Mouse (Mus musculus) lung, postnatal 25 days (tissue): ENCODE results near the gene Hyou1.
A peak's percentile ranks its signal among the peaks of the same experiment; 100 is the strongest.
"Not testable (repeated sequence)": the region's sequence is repeated elsewhere in the genome, so short reads cannot be mapped to it uniquely, and the experiment has no call there.

Experiments used
- DNase-seq: peaks from one replicate; pipeline ENCODE4 v3.0.0; 2022; ENCODE audit warnings: low spot score

Gene Hyou1

GRCm38 (mm10) chr9:44352337-44352736, 27.0 kb upstream of the Hyou1 start:
- DNase-seq, result no peak

- no peak for DNase-seq
Observed at GRCm38 (mm10) chr9:44353142-44353541, 26.1 kb upstream of the Hyou1 start.

GRCm38 (mm10) chr9:44357207-44357606, 22.1 kb upstream of the Hyou1 start:
- DNase-seq, result peak; percentile 38

GRCm38 (mm10) chr9:44361190-44361917, 17.9 kb upstream of the Hyou1 start, which contains the start of gene Vps11:
TSS of gene Vps11 (minus strand) at chr9:44361670.
- DNase-seq, result peak; percentile 96

- not testable (repeated sequence) for DNase-seq
Observed at GRCm38 (mm10) chr9:44361931-44362330, 17.4 kb upstream of the Hyou1 start.

GRCm38 (mm10) chr9:44364480-44364879, 14.8 kb upstream of the Hyou1 start:
- DNase-seq, result no peak

GRCm38 (mm10) chr9:44373386-44373785, 5.9 kb upstream of the Hyou1 start:
- no peak for DNase-seq

- no peak for DNase-seq
Observed at GRCm38 (mm10) chr9:44376141-44376540, 3.1 kb upstream of the Hyou1 start.

GRCm38 (mm10) chr9:44377335-44377734, 2.0 kb upstream of the Hyou1 start:
- DNase-seq, result not testable (repeated sequence)

- no peak for DNase-seq
Observed at GRCm38 (mm10) chr9:44378153-44378730, 1.0 kb upstream of the Hyou1 start.

GRCm38 (mm10) chr9:44379862-44380261, 572 bp downstream of the Hyou1 start:
- DNase-seq, result no peak

GRCm38 (mm10) chr9:44384596-44384995, 5.3 kb downstream of the Hyou1 start:
- no peak for DNase-seq

GRCm38 (mm10) chr9:44387221-44387620, 7.9 kb downstream of the Hyou1 start:
- DNase-seq, result no peak

- peak; percentile 54 for DNase-seq
Observed at GRCm38 (mm10) chr9:44389273-44389672, 10.0 kb downstream of the Hyou1 start.

- peak; percentile 68 for DNase-seq
Observed at GRCm38 (mm10) chr9:44391466-44391865, 12.2 kb downstream of the Hyou1 start.

GRCm38 (mm10) chr9:44396684-44397411, 17.6 kb downstream of the Hyou1 start, which contains the start of gene Slc37a4:
TSS of gene Slc37a4 (plus strand) at chr9:44396852.
- peak; percentile 99 for DNase-seq

- DNase-seq, result no peak
Observed at GRCm38 (mm10) chr9:44398087-44398486, 18.8 kb downstream of the Hyou1 start.

- DNase-seq, result no peak
Observed at GRCm38 (mm10) chr9:44398551-44398950, 19.3 kb downstream of the Hyou1 start.

- DNase-seq, result no peak
Observed at GRCm38 (mm10) chr9:44399114-44399794, 20.0 kb downstream of the Hyou1 start.

GRCm38 (mm10) chr9:44399795-44400114, 20.5 kb downstream of the Hyou1 start:
- DNase-seq, result no peak

GRCm38 (mm10) chr9:44401081-44401480, 21.8 kb downstream of the Hyou1 start:
- DNase-seq, result no peak

GRCm38 (mm10) chr9:44405011-44405410, 25.7 kb downstream of the Hyou1 start:
- DNase-seq, result no peak
